Mouse (Mus musculus): Measurements from ENCODE around the gene Syt16.
A peak's percentile ranks its signal among the peaks of the same experiment; 100 is the strongest.

Syt16 gene

DNA sequence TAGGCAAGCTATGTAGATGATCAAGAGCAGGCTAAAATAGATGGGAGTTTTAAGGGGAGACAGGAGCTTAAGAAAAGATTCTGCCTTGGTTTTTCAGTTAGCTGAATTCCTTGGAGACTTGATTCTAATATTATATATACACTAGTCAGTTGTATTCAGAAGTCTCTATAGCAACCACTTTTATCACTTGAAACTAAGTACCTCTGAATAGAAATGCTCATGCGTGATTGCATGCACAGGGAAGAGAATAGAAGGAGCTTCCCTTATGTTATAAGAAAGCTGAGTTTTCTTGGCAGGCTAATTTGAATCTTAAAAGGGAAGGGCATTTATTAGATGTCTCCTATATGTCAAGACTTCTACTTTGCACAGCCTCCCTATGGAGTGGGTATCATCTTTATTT, 235.4 kb downstream of the Syt16 start:
- no peak for DNase-seq

GRCm38 (mm10) chr12:74236191-74236590, 238.7 kb downstream of the Syt16 start:
- no peak for DNase-seq

DNA sequence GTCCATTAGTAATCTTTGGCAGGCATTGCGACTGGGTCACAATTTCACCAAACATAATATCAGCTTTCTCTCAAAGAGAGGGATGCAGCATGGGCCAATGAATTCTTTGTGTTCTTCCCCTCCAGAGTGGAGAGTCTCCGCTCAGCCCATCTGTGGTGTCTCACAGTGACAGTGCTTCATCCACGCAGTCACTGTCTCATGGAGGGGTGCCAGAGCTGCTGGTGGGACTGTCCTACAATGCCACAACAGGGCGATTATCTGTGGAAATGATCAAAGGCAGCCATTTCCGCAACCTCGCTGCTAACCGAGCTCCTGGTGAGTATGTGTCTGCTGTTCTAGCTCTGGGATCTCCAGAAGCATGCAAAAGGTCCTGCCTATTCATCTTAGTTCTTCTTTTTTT, 240.6 kb downstream of the Syt16 start:
- peak; percentile 50 for DNase-seq

GRCm38 (mm10) chr12:74238806-74239205, 241.3 kb downstream of the Syt16 start:
- no peak for DNase-seq

GRCm38 (mm10) chr12:74264846-74265245, 267.4 kb downstream of the Syt16 start:
- DNase-seq = no peak

DNA sequence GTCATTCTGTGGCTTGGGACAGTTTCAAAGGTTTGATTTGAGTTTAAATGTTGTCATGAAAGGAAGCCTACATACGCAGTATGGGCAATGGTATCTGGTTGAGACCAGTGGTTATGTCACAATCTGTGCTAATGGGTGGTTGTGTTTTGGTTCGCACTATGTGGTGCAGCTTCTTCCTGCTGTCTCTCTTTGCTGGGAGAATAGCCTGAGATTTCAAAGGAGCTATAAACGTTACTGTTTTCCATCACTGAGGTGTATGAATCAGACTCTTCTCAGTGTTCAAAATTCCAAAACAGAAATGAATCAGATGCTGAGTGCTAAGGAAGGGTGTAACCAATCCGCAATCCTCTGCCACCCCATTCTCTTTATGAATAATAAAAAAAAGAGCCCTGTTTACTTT, 269.6 kb downstream of the Syt16 start:
- no peak for DNase-seq

- no peak for DNase-seq
These were observed 271.3 kb downstream of the Syt16 start for GRCm38 (mm10) chr12:74268644-74269285.

- no peak for DNase-seq
These were observed 275.1 kb downstream of the Syt16 start for GRCm38 (mm10) chr12:74272545-74272944.

DNA sequence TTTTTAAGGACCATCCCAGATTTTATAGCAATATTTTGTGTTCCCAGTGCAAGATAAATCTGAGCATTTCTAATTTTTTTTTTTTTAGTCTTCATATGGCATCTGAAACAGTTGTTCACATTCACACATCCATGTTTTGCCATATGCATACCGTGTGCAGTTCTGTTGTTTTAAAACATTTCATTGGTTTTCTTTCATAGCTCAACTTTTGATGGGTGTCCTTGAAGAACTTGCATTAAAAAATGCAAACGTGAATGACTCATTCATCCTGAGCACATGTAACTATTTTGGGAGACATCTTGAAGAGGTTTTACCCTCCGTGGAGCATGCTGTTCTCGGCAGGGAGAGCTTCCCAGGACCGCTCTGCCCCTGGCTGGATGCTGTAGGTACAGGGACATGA, 279.8 kb downstream of the Syt16 start:
- DNase-seq = no peak

GRCm38 (mm10) chr12:74281403-74281802, 283.9 kb downstream of the Syt16 start:
- no peak for DNase-seq

DNA sequence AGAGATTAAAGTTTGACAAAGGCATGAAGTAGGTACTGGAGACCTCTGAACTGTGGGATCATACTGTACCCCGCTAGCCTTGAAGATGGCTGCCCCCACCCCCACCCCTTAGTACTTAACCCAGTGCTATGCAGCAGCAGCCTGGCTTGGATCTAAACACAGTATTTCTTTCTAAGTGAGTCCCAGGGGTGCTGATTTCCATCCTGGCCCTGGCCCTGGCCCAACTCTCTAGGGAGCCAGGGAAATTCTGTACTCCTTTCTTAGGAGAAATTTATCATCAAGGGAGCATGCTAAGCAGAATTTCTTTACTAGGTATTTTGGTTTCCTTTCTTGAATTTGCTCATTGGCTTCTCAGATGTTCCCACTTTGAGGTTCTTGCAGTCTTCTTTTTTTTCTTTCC, 285.4 kb downstream of the Syt16 start:
- DNase-seq = no peak

- peak; percentile 96 for DNase-seq
These were observed 286.7 kb downstream of the Syt16 start for GRCm38 (mm10) chr12:74284020-74284684.

- peak; percentile 58 for DNase-seq
These were observed 287.2 kb downstream of the Syt16 start for GRCm38 (mm10) chr12:74284685-74285054.

DNA sequence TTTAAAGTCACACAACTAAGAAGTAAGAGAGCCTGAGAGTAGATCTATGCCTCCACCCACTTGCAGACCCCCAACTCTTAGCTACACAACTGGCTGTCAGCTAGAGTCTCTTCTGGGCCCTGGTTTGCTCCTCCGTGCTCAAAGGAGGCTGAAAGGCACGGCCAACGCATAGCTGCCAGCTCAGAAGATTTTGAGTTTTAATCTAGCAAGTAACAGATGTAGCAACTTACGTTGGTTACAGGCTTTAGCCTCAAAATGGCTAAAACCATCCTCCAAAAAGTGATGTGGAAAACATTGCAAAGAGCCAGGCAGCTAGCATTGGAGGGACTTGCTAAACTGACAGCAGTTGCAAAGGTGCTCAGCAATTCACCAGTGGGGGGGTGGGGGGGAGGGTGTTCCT, 293.5 kb downstream of the Syt16 start:
- DNase-seq = no peak

DNA sequence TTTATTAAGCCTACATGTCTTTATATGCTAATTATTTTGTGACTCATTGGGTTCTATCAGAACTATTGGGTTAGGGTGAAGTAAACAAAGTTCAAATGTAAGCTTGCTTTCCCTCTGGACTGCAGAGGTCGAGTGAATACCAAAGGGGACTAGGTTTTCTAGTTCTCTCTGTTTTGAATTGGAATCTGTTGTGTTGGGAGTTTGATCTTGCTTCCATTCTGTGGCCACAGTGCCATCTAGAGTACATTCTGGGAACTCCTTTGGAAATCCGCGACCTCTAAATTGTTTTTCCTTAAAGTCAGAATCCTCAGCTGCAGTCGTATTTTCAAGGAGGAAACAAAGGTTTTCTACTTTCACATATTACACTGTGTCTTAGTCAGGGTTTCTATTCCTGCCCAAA, 296.2 kb downstream of the Syt16 start:
- DNase-seq = peak; percentile 40

DNA sequence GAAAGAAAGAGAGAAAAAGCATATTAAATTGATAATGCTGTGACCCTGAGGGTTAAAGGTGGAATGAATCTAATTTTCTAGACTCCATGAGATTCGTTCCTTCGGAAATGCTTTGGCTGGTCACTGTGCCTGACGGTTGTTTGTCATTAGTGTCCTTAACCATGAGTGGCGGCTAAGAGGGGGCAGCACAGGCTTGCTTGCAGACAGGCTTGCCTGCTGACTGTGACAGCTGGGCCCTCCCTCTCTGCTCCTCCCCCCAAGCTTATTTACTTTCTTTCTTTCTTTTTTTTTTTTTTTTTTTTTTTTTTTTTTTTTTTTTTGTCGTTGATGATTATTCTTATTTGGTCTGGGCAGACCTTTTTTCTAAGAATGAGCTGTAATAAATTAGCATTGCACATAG, 298.9 kb downstream of the Syt16 start:
- no peak for DNase-seq

DNA sequence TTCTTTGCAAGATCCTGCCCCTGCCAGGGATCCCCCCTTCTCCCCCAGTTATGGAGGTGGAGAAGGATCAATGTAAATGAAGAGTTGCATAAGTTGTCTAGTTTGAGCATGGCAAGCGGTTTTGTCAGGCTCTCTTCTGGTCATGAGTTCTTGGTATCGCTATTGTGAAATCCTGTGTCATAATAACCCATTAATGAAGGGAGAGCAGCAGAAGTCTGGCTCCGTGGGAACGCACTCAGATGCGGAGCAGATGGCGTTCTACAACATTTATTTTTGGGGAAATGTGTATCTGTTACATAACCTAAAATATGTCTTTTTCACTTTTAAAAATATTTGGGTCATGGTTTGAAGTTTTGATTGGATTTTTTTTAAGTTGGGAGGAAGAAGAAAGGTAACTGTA, 304.1 kb downstream of the Syt16 start:
- DNase-seq = no peak

- no peak for DNase-seq
These were observed 306.2 kb downstream of the Syt16 start for GRCm38 (mm10) chr12:74303418-74304294.

- no peak for DNase-seq
These were observed 315.1 kb downstream of the Syt16 start for GRCm38 (mm10) chr12:74312611-74313010.

- DNase-seq = no peak
These were observed 317.8 kb downstream of the Syt16 start for GRCm38 (mm10) chr12:74315221-74315620.

GRCm38 (mm10) chr12:74316344-74316973, 319.0 kb downstream of the Syt16 start, which contains the start of gene Gm11042:
Gene Gm11042, minus strand, starts transcription at chr12:74316394.
- DNase-seq = no peak

DNA sequence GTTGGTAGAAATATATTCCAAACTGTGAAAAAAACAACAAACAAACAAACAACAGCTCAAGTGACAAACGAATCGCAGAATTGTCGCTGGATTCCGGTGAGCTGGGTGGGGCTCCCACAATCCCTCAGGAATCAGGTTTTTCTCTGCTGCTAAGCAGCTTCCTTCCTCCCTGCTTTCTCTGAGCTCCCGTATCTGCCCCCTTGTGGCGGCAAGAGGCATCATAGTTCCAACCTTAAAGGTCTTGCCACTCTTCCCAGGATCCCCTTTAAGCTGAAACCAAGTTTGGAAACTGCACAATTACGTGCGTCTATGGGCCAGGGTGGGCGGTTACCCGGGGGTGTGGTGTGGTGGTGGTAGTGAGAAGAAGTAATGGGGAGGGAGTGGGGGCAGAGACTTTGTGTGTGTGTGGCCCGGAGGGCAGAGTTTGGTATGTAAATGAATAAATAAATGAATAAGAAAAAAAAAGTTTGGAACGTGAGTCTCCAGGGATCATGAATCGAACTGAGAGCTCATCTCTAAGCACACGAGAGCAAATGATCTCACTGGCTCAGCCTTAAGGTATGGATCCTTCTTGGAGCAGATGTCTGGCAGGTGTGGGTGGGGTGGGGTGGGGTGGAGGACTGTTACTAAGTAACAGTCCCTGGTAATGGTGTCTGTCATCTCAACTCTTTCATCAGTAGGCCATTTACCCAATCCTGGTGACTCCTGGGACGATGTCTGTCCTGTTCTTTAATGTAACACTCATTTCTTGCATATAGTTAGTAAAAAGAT, 319.7 kb downstream of the Syt16 start:
- peak; percentile 73 for DNase-seq

DNA sequence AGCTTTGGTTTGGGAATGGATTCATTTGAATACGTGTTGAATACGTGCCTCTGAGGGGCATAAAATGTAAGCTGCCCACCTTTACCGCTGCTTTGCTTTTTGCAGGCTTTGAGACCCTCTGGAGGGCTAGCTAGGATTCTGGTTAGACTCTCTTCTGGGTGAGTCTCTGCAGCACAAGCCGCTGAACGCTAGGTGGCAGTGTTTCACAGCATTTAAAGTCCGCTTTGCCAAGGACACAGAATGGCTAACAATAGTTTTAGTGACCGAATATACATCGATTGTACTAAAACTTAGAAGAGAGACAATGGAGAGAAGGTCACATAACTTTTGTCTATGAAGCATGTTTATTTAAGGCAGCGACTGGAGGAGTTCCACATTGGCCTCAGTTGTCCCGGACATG, 322.9 kb downstream of the Syt16 start:
- peak; percentile 77 for DNase-seq
